Mouse (Mus musculus) monocyte, adult 5-6 weeks (primary cell): Measurements from ENCODE around the gene Abr. TPM values are rescaled to one million over a fixed set of nuclear protein-coding genes. Genes with fewer than 3 reads are reported as not detected.

Experiments
- ATAC-seq: fragments of 153-309, 156-312 bp; replicated peaks from 2 replicates; pipeline ENCODE4 v1.8.0; 2017; ENCODE audit warnings: mild to moderate bottlenecking; ENCODE audit not compliant: low TSS enrichment, insufficient number of reproducible peaks, severe bottlenecking, poor library complexity, low FRiP score
- total RNA-seq: library from RNA; stranded (forward); fragments of 200-1000, 200-491, 200-594 nt; gene quantifications from 3 replicates; pipeline ENCODE4 v1.2.3, GENCODE M21; 2017

Abr gene
- total RNA-seq, 1 experiment from 2014 or later: 129 TPM

DNA sequence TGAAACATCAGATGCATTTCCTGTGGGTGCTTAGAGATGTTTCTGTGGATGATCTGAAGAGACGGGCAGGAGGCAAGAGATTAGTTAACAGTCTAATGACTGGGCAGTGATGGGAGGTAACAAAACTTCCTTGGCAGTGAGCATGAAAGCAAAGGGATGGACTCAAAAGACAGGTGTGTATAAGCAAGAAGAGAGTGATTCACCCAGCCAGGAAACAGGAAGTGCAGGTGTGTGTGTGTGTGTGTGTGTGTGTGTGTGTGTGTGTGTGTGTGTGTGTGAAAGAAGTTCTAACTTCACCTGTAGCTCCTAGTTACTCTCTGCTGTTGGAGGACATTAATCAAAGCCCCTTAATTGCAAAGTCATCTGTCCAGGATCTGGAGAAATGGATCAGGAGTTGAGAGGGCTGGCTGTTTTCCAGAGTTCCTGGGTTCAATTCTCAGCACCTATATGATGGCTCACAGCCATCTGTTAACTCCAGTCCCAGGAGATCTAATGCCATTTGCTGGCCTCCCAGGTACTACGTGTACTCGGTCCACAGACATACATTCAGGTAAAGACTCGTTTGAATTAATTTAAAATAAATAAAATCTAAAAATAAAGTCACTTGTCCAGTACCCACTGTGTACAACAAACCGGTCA lies 216.4 kb downstream of the Abr start:
- no peak for ATAC-seq

DNA sequence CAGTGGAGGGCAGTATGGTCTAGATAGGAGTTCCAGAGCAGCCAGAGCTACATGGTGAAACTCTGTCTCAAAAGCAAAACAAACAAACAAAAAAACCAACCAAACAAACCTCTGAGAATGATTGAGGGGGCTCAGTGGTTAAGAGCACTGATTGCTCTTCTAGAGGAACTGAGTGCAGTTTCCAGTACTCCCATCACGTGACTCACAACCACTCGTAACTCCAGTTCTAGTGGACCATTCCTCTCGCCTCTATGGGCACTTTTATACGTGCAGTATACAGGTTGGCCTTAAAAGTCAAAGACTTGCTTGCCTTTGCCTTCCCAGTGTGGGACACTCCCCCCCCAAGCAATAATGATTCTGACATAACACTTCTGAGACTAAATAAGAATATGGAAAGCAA lies 217.0 kb downstream of the Abr start:
- no peak for ATAC-seq

DNA sequence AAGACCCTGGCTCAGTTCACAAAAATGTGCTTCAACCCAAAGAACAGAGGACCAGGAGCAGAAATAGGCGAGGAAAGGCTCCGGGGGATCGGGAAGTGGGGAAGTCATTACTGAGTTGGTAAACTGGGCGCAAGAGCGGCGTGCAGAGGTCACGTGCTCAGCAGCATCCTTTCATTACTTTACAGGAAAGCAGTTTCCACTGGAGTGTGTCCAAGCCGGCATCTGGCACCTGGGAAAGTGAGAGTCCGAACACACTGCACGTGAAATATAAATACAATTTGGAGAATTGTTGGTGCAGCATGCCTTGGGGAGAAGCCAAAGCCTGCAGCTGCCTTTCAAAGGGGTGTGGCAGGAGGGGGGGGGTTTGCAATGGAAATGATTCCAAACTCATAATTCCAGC lies 220.7 kb downstream of the Abr start:
- ATAC-seq: no peak

DNA sequence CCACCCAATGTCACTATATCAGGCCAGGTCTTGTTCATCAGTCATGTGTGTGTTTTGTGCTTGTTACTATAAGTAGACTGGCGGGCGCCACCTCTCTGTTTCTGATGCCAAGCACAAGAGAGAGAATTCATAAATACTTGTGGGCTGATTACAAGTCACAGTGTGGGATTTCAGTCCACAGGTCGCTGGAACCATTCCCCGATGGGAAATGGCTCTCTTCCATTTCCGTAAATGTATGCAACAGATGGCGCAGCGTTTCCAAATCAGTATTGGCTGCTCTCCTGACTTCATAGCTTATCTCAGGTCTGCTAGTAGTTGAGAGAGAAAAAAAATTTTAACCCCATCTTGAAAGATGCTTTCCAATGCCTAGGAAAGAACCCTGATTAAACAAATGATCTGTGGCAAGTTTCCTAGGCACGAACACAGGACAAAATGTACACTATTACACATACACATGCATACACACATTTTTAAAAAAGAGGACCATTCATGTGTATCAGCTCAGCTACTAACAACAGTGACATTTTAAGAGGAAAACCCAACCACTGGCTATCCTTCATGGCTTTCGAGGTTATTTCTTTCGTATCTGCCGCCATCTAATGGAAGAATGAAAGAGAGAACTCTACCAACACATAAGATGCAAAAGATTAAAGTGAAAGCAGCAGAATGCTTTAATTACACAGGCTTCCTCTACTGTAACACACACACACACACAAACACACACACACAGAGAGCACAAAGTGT lies 222.4 kb downstream of the Abr start:
- ATAC-seq: no peak

DNA sequence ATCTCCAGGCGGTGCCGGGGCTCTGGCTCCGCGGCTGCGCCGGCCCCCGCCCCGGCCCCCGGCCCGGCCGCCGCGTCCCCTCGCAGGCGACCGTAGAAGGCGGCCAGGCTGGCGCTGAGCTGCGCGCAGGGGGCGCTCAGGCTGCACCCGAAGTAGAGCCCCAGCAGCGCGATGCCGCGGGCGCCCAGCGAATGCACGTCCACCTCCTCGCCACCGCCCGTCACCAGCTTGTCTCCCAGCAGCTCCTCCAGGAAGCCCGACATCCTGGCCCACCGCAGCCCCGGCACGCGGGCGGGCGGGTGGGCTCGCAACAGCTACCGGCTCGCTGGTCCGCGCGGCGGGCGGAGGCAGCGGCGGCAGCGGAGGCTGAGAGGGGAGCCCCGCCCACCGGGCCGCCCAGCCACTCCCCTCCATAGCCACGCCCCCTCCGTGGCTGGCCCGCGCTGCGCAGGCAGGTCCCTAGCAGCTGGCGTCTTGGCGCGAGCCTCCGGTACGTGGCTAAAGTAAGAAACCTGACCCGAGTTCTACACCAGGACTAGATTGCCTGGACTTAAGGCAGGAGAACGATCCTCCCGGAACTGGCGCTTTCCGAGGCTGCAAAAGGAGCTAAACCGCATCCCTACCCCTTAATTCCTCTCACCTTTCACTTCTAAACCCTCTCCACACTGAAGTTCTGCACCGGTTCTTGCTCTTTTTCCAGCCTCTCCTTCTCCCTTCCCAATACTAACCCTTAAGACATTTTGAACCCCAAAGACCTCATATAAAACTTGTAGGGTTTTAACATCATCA lies 223.1 kb downstream of the Abr start, which contains the start of gene Nxn:
Gene Nxn (minus strand): TSS at position 343 of the 789 bp plus-strand sequence.
- ATAC-seq: peak; percentile 91

DNA sequence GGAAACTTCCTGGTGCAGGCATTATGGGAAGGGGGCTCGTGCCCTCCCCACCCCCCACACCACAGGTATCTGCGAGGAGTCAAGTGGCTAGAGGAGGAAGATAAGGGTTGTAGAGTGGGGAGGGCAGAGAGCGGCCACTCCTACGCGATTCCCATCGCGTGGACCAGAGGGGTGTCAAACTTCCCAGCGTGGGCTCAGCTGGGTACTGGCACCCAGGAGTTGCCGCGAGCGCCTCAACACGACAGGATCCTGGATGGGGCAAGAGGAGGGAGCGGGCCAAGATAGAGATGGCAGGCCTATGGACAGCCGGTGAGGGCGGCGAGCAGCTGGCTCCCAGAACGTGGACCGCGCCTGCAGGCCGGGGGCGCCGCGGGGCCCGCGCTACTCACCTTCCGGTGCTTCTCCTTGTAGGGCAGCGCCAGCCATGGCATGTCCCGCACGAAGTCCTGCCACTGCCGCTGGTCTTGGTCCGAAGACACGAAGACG lies 223.8 kb downstream of the Abr start:
- ATAC-seq: peak; percentile 28; the same call in 1 of the 2 replicates

DNA sequence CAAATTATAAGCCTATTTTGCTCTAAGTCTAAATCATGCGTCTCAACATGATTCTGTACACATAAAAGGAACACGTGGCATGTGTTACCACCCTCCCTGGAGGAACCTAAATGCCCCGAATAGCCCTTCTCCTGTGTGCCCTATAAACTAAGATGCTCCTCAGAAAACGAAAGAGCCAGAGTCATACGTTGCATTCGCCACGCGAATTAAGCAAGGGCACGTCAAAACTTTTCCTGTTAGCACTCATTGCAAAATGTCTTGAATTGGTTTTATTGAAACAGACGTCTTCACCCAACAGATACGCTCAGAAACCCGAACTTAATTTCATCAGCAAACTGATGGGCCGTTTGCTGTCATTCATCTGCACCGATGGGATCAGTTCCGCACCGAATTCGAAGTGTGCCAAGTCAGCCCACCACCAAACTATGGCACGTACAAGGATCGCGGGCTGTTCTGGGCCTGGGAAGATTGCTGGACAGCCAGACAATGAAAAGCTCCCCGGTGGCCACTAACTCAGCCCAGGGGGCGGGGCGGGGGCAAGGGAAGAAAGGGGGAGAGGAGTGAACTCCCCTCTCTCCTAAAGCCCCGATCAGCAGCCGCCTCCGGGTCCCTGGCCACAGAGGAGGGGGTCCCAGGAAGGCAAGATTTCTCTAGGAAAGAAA lies 224.3 kb downstream of the Abr start:
- no peak for ATAC-seq

DNA sequence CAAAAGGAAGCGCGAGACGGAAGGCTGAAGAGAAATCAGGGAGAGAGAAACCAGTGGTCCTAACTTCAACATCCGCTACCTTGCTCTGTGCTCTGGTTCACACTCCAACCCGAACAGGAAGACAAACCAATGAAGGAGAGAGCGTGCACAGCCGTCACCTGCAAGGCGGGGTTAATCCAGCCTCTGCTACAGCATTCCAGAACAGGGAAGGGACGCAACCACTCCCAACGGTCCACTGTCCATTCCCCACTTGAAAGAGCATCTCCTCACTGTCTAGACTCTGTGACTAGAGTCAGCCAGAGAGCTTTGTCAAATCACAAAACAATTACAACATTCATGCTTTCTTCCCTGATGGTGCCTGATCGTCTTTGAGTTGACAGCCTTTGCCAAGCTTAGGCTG lies 229.1 kb downstream of the Abr start:
- ATAC-seq: no peak

DNA sequence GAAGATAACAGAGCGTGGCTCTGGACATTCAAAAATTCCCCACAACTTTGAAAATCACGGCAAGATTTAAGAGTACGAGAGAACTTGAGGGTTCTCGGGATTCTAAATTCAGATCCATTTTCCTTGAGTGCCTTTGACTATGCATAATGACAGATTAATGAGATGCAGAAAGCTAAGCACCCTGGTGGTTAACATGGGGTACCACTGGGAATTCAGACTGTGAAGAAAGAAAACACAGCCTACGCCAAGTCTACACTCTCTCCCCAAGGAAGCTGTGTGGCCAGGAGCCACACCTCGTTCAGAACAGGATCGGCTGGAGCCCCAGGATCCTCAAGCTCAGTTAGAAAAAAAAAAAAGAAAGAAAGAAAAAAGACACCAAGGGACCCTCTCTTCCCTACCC lies 229.6 kb downstream of the Abr start:
- no peak for ATAC-seq

DNA sequence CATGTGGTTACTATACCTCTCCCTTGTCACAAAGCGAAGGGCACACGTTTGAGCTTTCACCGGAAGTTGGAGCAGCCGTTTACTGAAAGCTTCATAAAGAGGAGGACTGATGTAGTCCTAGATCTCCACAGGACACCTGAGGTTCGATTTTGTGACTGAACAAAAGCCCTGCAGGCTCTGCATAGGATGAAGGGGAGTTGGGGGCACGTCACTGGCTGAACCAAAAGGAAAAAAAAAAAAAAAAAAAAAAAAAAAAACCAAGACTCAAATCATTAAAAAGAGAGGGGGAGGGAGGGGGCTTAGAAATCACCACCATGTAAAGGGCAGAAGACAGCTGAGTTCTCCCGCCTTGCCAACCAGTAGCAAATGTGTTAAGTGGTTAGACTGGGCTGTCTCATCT lies 233.4 kb downstream of the Abr start:
- ATAC-seq: no peak

DNA sequence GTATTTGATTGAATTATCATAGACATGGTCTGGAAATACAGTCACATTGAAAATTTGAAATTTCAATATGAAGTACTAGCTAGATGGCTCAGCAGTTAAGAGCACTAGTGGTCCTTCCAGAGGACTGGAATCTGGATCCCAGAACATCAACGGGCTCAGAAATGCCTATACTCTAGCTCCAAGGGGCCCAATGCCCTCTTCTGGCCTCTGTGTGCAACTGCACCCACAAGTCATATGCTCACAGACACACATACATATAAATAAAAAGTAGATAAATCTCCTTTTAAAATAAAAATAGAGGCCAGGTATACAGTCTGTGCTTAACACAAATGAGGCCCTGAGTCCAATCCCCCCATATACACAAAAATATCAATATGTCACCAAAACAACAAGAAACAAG lies 235.0 kb downstream of the Abr start:
- no peak for ATAC-seq

DNA sequence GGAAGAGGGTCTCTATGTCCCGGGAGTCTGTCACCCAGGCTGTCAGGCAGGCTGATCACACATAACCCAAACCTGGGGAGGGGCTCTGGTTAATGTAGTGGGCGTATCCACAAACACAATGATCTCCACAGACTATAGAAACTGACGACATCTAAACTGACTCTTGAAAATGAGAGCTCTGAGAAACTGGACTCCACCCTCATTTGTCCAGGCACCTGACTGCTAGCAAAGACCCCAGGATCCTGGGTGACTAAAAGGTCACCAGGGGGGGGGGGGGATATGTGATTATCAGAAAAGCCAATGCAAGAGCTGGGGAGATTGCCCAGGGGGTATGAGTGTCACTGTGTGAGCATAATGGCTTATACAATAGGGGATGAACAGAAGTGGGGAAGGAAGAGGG lies 236.4 kb downstream of the Abr start:
- no peak for ATAC-seq

DNA sequence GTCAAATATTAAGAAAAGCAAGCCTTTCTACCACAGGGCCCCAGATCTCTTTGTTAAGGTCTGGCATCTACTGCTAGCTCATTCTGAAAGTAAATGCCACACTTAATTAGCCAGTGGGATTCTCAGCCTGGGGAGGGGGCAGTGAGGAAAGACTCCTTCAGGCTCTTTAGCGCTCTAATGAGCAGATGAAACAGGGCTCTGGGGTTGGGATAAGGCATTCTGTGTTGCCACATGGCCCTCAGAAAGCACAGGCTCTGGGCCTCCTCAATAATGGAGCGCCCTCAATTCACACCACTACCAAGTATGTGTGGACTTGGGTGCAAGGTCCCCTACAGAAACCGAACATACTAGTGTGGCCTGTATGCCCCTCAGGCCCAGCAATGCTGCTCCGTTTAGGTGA lies 237.1 kb downstream of the Abr start:
- ATAC-seq: no peak

DNA sequence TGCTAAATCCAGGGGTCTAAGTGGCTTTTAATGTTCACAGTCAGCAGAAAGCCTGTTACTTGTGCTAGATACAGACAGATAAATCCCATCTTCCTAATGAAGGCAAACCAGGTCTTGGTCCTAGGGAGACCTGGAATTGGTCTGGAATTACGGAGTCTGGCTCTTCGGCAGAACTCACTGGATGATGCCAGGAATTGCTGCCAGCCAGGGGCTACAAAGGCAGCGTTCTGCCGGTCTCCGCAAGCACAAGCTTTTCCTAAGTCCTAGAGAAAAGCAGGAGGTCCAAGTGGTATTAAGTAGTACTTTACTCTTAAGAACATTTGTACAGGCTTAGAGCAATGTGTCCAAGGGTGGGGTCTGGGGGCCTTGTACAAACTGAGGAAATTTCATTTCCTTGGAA lies 237.8 kb downstream of the Abr start:
- ATAC-seq: no peak

DNA sequence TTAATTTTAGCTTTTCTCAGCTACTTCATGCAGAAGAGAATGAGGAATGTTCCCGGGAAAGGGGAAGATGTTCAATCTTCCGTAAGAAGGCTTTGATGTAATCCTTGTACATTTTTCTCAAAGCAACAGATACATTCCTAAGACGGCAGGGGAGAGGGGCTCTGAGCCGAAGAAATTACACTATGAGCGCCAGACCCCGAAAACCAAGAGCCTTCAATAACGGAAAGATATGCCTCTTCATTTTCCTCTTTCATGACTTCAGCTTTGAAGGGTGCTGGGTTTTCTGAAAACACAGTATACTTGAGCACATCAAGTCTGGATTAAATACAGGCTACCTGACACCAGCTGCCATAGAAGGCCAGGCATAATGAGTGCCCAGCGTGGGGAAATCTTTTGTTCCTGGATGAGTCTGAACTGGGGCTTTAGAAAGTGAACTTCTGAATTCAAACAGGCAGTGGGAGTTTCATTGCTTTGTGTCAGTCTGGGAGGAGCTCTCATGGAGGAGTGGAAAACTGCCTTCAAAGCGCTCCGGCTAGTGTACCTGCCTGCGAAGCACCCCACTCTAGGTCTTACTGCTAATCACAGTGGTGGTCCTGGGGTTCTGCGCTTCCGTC lies 239.3 kb downstream of the Abr start:
- ATAC-seq: no peak

DNA sequence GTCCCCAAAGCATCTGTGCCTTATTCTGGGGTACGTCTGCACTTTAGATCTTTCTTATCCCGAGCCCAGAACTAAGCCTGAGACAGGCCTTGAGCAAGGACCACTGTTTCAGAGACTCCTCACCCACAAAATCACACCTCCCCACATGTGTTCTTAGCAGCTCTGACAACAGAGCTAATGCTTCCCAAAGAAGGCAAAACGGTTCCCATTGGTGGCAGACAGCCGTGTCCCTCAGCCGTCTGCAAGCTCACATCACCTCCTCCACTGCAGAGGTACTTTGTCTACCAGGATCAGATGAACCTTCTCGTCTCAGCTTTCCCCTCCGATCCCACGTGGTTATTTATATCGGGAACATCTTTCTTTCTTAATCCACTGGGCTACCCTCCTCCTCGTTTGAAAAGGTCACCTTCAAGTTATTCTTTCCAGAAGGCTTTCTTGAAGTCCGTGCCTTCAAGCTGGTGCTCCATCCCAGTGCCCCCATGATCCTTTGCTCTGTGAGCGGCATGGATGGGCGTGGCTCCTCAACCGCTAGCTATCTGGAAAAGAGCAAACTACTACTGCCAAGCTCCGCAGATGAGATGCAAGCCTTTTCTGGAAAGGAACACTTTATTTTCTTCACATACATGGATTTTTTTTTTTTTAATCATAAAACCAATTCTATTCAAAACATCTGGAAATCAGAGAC lies 240.8 kb downstream of the Abr start:
- ATAC-seq: no peak

DNA sequence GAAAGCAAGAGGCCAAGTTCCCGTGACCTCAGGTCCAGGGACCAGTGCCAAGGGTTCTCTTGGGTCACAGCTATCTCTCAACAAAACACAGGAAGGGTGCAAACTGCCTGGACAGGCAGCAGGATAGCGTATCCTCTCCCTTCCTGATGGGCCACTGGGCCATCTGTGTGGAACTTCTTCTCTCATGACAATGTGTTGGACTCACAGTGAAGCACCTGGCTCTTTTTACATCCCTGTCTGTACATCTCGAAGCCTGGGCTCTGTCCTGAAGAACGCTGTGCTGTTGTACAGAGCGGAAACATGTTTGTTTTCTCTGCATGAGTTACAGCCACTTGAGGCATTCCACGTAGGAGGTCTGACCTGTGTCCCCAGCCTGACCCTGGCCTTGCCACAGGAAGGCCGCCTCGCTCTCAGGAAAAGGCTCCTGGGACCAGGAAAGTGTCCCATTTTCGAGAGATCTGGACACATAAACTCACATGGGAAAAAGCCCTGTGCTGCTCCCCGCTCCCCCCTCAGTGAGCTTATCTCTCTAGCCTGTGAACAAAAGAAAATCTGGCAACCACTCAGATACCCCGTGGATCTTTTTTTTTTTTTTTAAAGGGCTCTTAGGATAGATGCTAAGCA lies 242.1 kb downstream of the Abr start:
- ATAC-seq: no peak

DNA sequence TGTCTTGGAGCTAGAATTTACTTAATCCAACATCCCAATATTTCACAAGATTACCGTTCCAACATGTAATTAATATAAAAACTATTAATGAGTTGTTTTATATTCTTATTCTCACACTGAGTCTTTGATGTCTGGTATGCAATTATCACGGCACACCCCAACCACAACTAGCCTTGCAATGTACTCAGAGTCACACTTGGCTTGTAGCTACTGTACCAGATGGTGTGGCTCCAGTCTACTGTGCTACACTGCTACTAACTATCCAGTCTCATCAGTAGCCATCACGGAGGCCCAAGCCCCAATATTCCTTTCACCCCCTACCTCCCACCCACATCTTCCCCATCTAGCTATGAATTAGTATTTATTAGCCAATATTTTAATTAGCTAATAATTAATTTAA lies 245.7 kb downstream of the Abr start:
- ATAC-seq: no peak
